Mouse (Mus musculus): ENCODE results near the gene Sept10. TPM values are rescaled to one million over a fixed set of nuclear protein-coding genes. Genes with fewer than 3 reads are reported as not detected.

Gene Sept10
- total and polyA plus RNA-seq, 3 experiments, result not detected

DNA sequence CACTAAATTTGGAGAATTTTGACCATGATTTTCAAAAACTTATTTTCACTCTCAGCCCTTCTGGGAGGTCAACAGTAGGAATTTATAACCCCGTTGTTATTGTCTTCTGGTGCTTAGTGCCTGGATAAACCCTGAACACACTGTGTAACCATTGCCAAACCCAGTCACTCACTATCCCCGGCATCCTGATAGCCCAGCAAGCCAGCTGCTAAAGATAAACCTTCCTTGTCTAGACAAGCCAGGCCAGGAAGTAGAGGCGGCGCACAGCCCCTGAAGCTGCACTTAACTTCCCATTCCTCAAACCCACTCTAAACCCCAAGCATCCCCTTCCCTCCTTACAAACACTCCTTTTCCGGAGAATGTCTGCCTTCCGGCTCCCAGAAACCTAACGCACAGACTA is 43.4 kb upstream of the Sept10 start:
- H3K9ac ChIP-seq (ENCODE audit: control insufficient read depth, low read depth, low read length, poor library complexity, severe bottlenecking), result no peak overlapping the region
- no peaks in the 10 kb centered on the region for H3K27me3 ChIP-seq (ENCODE audit: control insufficient read depth in 1 of 2, insufficient read depth in 2 of 2, low read length in 2 of 2)
- H3K79me2 ChIP-seq (ENCODE audit: control insufficient read depth, insufficient read depth, low read length, poor library complexity), result no peaks in the 10 kb centered on the region
- H3K4me1 ChIP-seq (ENCODE audit: control insufficient read depth in 1 of 2, insufficient read depth in 2 of 2, low read length in 2 of 2), result no peaks in the 10 kb centered on the region; a peak in 1 of 4 replicates
- H3K27ac ChIP-seq (ENCODE audit: control insufficient read depth, low read depth, low read length), result no peak overlapping the region
- no peaks in the 10 kb centered on the region; a peak in 1 of 4 replicates for H3K36me3 ChIP-seq (ENCODE audit: control insufficient read depth in 1 of 2, insufficient read depth in 2 of 2, low read length in 2 of 2)
- H3K4me3 ChIP-seq (ENCODE audit: control insufficient read depth in 1 of 2, insufficient read depth in 1 of 2, low read depth in 2 of 2, low read length in 2 of 2), result no peak overlapping the region
- peak; percentile 56 for DNase-seq (ENCODE audit: low read depth, low spot score)
- TF ChIP-seq CHD1 (IDR thresholded peaks at IDR 0.05; ENCODE audit: low read depth, low read length), result no peak
- TF ChIP-seq ELF1 (IDR thresholded peaks at IDR 0.05; ENCODE audit: low read depth, low read length), result no peak
- no peak for TF ChIP-seq ZKSCAN1 (IDR thresholded peaks at IDR 0.05; ENCODE audit: low read depth, low read length)
- peak; percentile 74 for TF ChIP-seq TAL1 (IDR thresholded peaks at IDR 0.05; ENCODE audit: low read length)
- TF ChIP-seq MYB (IDR thresholded peaks at IDR 0.05; ENCODE audit: low read depth, low read length), result no peak
- TF ChIP-seq HCFC1 (IDR thresholded peaks at IDR 0.05; ENCODE audit: low read depth, low read length), result no peak
- TF ChIP-seq TCF12 (IDR thresholded peaks at IDR 0.05; ENCODE audit: low read depth, low read length), result peak; percentile 75; the same call in 1 of the 2 replicates
- TF ChIP-seq ETS1 (IDR thresholded peaks at IDR 0.05; ENCODE audit: low read depth, low read length), result 0 out of 2 replicates have a peak, but pooled peaks have one; percentile 35
- peak; percentile 66 to 71 for TF ChIP-seq EP300 (IDR thresholded peaks at IDR 0.05; ENCODE audit: low read depth in 1 of 2, low read length in 2 of 2)
- no peak for TF ChIP-seq USF2 (IDR thresholded peaks at IDR 0.05; ENCODE audit: borderline replicate concordance in 1 of 2, insufficient read depth in 1 of 2, low read depth in 1 of 2, low read length in 2 of 2)
- TF ChIP-seq TBP (IDR thresholded peaks at IDR 0.05; ENCODE audit: low read depth, low read length), result 0 out of 2 replicates have a peak, but pooled peaks have one; percentile 21
- TF ChIP-seq GATA1 (IDR thresholded peaks at IDR 0.05; ENCODE audit: low read depth, low read length), result peak; percentile 61
- H3K9me3 ChIP-seq (replicated peaks; ENCODE audit: insufficient read depth, low read length), result no peaks in the 10 kb centered on the region

DNA sequence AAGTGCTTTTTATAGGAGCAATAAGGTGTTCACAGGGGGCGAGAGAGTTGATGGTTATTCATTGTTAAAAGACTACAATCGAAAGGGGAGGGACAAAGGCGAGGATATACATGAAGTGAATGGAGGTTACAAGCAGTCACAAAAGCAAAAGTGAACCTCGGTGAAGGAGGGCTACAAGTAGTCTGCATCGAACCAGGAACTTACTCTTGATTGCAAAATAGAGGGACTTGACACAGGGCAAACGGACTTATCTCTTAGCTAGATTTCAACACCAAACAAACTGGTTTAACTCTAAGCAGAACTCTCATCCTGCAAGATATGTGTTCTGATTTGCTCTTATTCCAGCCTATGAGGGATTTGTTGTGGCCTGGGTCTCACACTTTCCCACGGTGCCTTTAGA is 41.3 kb upstream of the Sept10 start:
- Histone ChIP-seq H3K36me3 (ENCODE audit: control insufficient read depth in 1 of 2, insufficient read depth in 2 of 2, low read length in 2 of 2) (no peaks in the 10 kb centered on the region; a peak in 1 of 4 replicates), H3K4me3 (ENCODE audit: control insufficient read depth in 1 of 2, insufficient read depth in 1 of 2, low read depth in 2 of 2, low read length in 2 of 2) (no peak overlapping the region), H3K9ac (ENCODE audit: control insufficient read depth, low read depth, low read length, poor library complexity, severe bottlenecking) (no peak overlapping the region), H3K9me3 (replicated peaks; ENCODE audit: insufficient read depth, low read length) (no peaks in the 10 kb centered on the region), H3K4me1 (ENCODE audit: control insufficient read depth in 1 of 2, insufficient read depth in 2 of 2, low read length in 2 of 2) (no peaks in the 10 kb centered on the region), H3K27me3 (ENCODE audit: control insufficient read depth in 1 of 2, insufficient read depth in 2 of 2, low read length in 2 of 2) (no peaks in the 10 kb centered on the region; a peak in 2 of 4 replicates), H3K27ac (ENCODE audit: control insufficient read depth, low read depth, low read length) (no peak overlapping the region), H3K79me2 (ENCODE audit: control insufficient read depth, insufficient read depth, low read length, poor library complexity) (no peaks in the 10 kb centered on the region)
- no peak for DNase-seq (ENCODE audit: low read depth, low spot score)
- TF ChIP-seq MYC (IDR thresholded peaks at IDR 0.05; ENCODE audit: low read depth, low read length) (no peak), RAD21 (IDR thresholded peaks at IDR 0.05; ENCODE audit: low read depth, low read length) (no peak), ZMIZ1 (IDR thresholded peaks at IDR 0.05; ENCODE audit: low read depth, low read length) (no peak), USF1 (IDR thresholded peaks at IDR 0.05; ENCODE audit: low read depth, low read length) (no peak), NRF1 (IDR thresholded peaks at IDR 0.05; ENCODE audit: insufficient read depth, low read depth, low read length, poor library complexity, severe bottlenecking) (no peak), TCF12 (IDR thresholded peaks at IDR 0.05; ENCODE audit: low read depth, low read length) (no peak), ZNF384 (IDR thresholded peaks at IDR 0.05; ENCODE audit: low read depth, low read length) (no peak), MAZ (IDR thresholded peaks at IDR 0.05; ENCODE audit: low read depth, low read length) (no peak), USF2 (IDR thresholded peaks at IDR 0.05; ENCODE audit: borderline replicate concordance in 1 of 2, insufficient read depth in 1 of 2, low read depth in 1 of 2, low read length in 2 of 2) (no peak)
